Comparison of ENCODE assay signal across 8 mouse cellular contexts in genomic region chr14:25548650-25549049, GRCm38 (mm10).
DNase-seq lines count a peak whose midpoint lies in the region; ATAC-seq and TF ChIP-seq lines count a peak whose summit lies in the region.

No protein-coding gene starts in this region.

- H3K4me2 ChIP-seq in forebrain, postnatal 0 days (ENCODE audit: low read depth), result no peak overlapping the region

- no peak overlapping the region for H3K4me3 ChIP-seq in forebrain, postnatal 0 days (ENCODE audit: low read depth, low read length)

- no peaks in the 10 kb centered on the region for H3K9me3 ChIP-seq in forebrain, postnatal 0 days (ENCODE audit: low read length)

- H3K36me3 ChIP-seq in forebrain, postnatal 0 days (ENCODE audit: insufficient read depth), result no peaks in the 10 kb centered on the region

- H3K27me3 ChIP-seq in forebrain, postnatal 0 days (ENCODE audit: insufficient read depth, low read length), result no peaks in the 10 kb centered on the region

- peak; percentile 43 for DNase-seq in MN1 (ENCODE audit: low spot score)
- DNase-seq in brain, adult 2 months (ENCODE audit: low read depth, low spot score), result peak; percentile 93
- no peak for DNase-seq in forebrain, postnatal 0 days
- peak; percentile 72 to 89 for DNase-seq in kidney, postnatal 25 days
- no peak for DNase-seq in thymus, postnatal 0 days (ENCODE audit: low spot score)
- no peak for DNase-seq in spleen, adult 18-20 months

- H3K9ac ChIP-seq in forebrain, postnatal 0 days, result no peak overlapping the region

- 49% methylated on average over 6 of the region's 6 CpGs for WGBS in forebrain, postnatal 0 days

- peak overlapping the region; percentile 50 for H3K27ac ChIP-seq in forebrain, postnatal 0 days (ENCODE audit: low read depth, low read length)

- ATAC-seq in forebrain, postnatal 0 days, result no peak
- no peak for ATAC-seq in frontal cortex, adult (ENCODE audit: low TSS enrichment)
- no peak for ATAC-seq in granulocyte monocyte progenitor cell, adult 5-6 weeks (replicated peaks; ENCODE audit: poor library complexity, severe bottlenecking)

- TF ChIP-seq CTCF in forebrain, postnatal 0 days (IDR thresholded peaks at IDR 0.05; ENCODE audit: low read depth), result no peak

- H3K4me1 ChIP-seq in forebrain, postnatal 0 days (ENCODE audit: insufficient read depth), result peaks cover 17% of the 10 kb centered on the region

Comparison
In these comparisons a context has a peak if more than half of its experiments do, and no peak if none do; other contexts are left out.
1. DNase-seq: peak in MN1 (single experiment), brain, adult 2 months (single experiment) and kidney, postnatal 25 days (2 of 2); none in forebrain, postnatal 0 days (single experiment), thymus, postnatal 0 days (single experiment) and spleen, adult 18-20 months (0 of 2).